Mouse (Mus musculus) spleen, postnatal 4 days (tissue): ENCODE results near the gene Rpl29.

Experiments used
- DNase-seq, 2 experiments: peaks; one replicate each; pipeline ENCODE4 v3.0.0; 2022; ENCODE audit warnings: low spot score in 2 of 2

Rpl29 gene

DNA sequence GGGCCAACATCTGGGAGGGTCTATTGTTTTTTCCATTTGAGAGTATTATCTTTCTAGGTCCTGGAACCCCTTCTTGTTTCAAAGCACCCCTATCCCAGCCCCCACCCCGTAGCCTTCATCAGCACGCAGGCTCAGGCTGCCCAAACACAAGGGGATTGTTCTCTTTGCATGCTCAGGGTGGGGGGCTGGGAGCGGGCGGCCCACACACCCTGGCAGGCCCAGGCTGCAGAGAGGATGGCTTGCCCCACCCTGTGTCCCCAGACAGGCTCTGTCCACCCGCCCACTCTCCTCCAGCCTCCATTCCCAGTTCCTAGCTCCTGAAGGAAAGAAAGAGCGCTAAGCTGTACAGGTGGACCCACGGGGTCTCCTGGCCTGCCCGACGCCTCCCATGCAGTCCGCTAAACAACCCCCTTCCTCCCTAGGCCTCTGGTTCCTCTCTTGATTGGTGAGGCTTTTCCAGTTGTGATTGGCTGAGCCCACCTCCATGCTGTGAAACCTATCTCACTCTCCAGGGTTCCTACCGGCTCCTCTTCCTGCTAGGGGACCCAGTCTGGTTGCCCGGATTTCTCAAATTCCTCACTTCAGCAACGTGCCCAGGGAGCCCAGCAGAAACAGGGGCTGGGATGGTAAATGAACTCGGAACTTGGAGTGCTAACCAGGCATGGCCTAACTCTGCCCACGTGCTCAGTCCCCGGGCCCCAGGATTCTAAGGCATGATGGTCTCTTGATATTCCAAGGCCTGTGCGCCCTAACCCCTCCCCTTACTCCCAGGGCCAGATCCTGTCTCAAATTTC lies 25.8 kb downstream of the Rpl29 start:
- no peak for DNase-seq

GRCm38 (mm10) chr9:106456325-106457162 lies 27.3 kb downstream of the Rpl29 start:
- no peak for DNase-seq

- DNase-seq: no peak
These were observed 27.9 kb downstream of the Rpl29 start for GRCm38 (mm10) chr9:106457163-106457559.

DNA sequence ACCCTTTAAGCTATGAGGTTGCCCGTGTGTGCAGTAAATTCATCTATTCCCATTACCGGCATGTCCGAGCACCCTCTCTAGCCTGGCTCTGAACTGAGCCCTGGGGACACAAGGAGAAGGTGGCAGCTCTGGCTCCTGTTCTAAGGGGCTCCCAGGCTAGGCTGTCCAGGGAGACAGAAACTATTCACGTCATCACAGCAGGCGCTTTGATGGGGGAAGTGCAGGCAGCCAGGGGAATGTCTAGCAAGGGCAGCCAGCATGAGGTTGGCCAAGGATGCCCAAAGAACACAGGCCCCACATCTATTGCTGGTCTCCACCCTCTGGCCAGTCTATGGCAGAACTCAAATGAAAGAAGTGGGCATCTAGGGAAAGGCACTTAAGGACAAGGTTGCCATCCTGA lies 28.7 kb downstream of the Rpl29 start:
- DNase-seq: no peak

- no peak for DNase-seq
These were observed 30.7 kb downstream of the Rpl29 start for GRCm38 (mm10) chr9:106459946-106460345.

DNA sequence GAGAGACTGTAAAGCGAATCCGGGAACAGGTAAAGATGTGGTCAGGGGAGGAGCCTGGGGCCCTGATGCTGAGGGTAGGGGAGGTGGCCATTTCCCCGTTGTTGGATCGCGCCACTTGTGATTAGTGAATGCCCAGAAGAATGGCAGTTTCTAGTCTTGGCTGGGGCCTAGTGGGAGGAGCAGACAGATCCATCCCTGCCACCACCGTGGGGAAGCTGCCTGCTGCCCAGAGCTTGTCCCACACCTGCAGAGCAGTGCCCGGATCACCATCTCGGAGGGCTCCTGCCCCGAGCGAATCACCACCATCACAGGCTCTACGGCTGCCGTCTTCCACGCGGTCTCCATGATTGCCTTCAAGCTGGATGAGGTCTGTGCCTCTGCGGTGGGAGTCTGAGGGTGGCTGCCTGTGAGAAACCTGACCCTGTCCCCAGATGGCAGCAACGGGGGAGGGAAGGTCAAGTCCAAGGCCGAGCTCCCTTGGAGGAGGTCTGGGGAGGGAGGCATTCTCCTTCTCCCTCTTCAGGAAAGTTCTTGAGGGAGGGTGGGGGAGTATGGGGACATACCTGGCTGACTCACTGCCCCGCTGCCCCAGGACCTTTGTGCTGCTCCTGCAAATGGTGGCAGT lies 31.3 kb downstream of the Rpl29 start:
- DNase-seq: no peak

GRCm38 (mm10) chr9:106461026-106461415 lies 31.8 kb downstream of the Rpl29 start:
- no peak for DNase-seq

DNA sequence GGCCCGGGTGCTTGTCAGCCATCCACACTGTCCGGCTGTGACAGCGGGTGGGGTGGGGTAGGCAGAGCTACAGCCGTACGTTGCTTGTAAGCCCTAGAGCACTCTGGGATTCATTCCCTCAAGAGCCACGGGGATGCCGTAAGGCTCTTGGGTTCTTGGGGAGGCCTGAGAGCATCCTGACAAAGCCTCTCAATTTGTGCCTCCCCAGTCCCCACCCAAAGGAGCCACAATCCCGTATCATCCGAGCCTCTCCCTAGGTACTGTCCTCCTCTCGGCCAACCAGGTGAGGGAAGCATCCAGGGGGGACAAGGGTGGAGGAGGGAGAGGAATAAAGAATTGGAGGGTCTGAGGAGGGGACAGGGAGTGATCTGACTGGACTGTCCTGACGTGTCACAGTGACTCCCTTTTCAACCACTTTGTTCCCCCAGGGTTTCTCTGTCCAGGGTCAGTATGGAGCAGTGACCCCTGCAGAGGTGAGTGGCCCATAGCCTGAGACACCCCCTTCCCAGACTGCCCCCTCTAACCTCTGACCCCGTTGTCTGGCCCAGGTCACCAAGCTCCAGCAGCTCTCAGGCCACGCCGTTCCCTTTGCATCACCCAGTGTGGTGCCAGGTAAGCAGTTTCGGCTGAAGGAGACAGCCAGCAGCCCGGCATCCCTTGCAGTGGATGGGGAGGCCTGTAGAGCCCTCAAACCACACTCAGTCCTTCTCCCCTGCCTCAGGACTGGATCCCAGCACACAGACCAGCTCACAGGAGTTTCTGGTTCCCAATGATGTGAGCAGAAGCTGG lies 32.6 kb downstream of the Rpl29 start:
- no peak for DNase-seq

DNA sequence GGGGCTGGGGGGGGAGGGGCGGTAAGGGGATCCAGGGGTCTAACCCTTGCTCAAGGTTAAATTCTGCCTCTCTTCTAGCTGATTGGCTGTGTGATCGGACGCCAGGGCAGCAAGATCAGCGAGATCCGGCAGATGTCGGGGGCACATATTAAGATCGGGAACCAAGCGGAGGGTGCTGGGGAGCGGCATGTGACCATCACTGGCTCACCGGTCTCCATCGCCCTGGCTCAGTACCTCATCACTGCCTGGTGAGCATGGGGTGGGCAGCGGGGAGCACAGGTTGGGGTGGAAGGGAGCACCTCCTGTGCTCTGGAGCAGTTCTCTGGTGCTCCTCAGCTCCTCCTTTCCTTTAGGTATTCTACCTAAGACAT lies 33.2 kb downstream of the Rpl29 start:
- DNase-seq: no peak

GRCm38 (mm10) chr9:106463122-106464063 lies 34.1 kb downstream of the Rpl29 start:
- DNase-seq: no peak

DNA sequence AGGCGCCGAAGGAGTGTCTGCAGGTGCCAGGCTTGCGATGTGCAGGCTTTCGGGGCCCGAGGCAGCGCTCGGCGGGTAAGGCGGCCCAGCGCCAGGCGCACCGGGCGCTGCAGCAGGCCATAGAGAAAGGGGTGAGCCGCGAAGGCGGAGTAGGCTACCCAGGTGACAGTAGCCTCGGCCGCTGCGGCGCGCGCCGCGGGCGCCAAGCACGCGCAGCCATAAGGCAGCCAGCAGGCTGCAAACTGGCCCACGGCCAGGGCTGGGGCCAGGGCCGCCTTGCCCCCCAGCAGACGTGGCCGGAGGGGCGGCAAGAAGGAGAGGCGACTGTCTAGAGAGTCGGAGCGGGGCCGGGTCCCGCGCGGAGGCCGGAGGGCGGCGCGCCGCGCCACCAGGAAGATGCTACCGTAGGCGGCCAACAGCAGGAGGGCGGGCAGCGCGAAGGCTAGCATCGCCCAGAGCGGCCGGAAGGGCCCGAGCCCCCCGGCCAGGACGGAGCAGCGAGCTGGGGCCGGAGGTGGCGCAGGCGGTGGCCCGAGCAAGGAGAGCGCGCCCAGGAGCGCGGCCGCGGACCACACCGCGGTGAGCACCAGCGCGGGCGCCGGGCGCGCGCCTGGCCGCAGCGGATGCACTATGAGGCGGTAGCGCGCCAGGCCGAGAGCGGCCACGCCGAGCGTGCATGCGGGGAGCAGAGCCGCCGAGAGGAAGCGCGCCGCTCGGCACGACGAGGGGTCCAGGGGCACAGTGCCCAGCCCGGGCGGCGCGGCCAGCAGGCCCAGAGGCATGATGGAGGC lies 35.7 kb downstream of the Rpl29 start:
- no peak for DNase-seq

- no peak for DNase-seq
These were observed 36.4 kb downstream of the Rpl29 start, which contains the start of gene Gpr62 for GRCm38 (mm10) chr9:106465571-106466200. Gene Gpr62, minus strand, starts transcription at chr9:106465938.

GRCm38 (mm10) chr9:106466721-106467120 lies 37.5 kb downstream of the Rpl29 start:
- no peak for DNase-seq

GRCm38 (mm10) chr9:106467746-106468145 lies 38.5 kb downstream of the Rpl29 start:
- no peak for DNase-seq

GRCm38 (mm10) chr9:106469317-106469716 lies 40.1 kb downstream of the Rpl29 start:
- no peak for DNase-seq

GRCm38 (mm10) chr9:106469776-106470175 lies 40.5 kb downstream of the Rpl29 start:
- DNase-seq: no peak

DNA sequence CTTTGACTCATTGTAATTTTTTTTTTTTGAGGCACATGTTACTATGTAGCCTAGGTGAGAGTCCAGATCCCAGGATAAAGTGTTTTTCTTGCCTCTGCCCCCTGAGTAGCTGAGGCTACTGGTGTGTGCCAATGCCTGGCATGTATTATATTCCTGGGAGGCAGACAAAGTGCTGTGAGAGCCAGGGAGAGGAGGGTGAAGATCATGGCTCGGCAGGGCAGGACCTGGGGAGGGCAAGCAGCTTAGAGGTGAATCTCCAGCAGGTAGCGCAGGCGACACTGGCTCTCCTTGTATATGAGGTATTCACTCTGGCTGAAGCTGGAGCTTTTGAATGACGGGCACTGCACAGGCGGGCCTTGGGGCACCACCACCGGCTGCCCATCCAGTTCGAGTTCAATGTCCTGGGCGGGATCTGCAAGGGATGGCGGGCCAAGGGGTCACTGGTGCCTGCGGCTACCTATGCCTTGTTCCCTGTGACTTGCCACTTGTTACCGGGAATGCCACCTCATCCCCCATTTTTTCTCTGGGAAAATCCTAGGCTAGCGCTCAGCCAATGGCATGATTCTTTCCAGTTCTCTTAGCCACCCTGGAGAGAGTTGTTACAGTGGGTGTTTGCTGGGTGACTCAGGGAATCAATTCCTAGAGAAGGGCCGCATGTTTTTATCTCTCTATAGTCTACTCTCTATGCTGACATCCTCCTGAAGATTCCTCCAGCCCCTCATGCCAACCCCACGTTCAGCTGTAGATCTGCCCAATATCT lies 41.9 kb downstream of the Rpl29 start:
- no peak for DNase-seq

DNA sequence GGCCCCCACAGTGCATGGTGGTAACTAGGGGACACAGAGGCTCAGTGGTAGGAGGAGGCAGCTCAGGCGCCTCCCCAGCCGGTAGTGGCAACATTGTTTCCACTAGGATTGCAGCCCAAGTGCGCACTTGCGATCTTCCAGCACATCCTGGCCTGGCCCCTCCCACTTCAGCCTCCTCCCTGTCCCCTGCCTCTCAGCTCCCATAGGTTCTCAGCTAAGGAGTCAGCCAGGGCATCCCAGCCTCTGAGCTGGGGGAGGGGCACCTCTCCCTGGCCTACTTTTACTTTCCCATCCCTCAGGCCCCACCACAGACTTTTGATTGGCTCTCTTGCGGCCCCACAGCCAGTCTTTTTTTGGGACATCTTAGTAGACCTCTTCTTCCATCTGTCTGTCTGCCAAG lies 42.6 kb downstream of the Rpl29 start:
- no peak for DNase-seq

DNA sequence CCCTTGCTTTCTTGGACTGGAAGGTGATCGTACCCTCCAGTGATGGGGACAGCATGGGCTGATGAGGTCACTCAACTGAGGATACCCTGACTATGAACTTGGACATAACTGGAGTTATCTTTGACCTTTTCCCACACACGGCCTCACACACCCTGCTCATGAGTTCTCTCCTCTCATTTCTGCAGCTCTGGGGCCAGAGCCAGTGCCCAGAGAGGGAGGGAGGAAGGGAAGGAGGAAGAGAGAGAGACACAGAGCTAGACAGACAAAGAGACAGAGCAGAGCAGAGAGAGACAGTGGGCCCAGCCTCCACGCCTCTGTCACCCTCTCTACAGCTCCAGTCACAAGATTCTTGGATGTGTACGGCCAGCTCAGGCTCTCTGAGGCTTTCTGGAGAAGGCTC lies 43.1 kb downstream of the Rpl29 start:
- DNase-seq: no peak
